Mouse (Mus musculus): ENCODE results near the gene Col18a1.

Col18a1 gene

GRCm38 (mm10) chr10:77004936-77005335 lies 161.4 kb downstream of the Col18a1 start:
- DNase-seq: no peak

Measured in lung, postnatal 4 days (tissue).